9 mouse cellular contexts compared by ENCODE assay signal in genomic region chr15:103322396-103322795, GRCm38 (mm10). TPM values are rescaled to one million over a fixed set of nuclear protein-coding genes. Genes with fewer than 3 reads are reported as not detected.
DNase-seq lines count a peak whose midpoint lies in the region; ATAC-seq and TF ChIP-seq lines count a peak whose summit lies in the region.
"Had no signal": no experiment of that assay in that cellular context is flagged by ENCODE, and none has a peak within 500 bp of the region (broad histone marks: within the 10 kb centered on the region; RNA-seq: fewer than 3 reads in every experiment).

No protein-coding gene starts in this region.

- no peak overlapping the region for H3K27ac ChIP-seq in kidney, postnatal 0 days
- no peak overlapping the region; the same call in 1 of the 2 replicates for H3K27ac ChIP-seq in embryonic facial prominence, embryonic 15.5 days (replicated peaks)
- no peak overlapping the region for H3K27ac ChIP-seq in intestine, embryonic 15.5 days

- TF ChIP-seq CTCF in kidney, postnatal 0 days (IDR thresholded peaks at IDR 0.05; ENCODE audit: low read depth): no peak

- no peaks in the 10 kb centered on the region for H3K9me3 ChIP-seq in kidney, postnatal 0 days (replicated peaks; ENCODE audit: low read length)
- H3K9me3 ChIP-seq in embryonic facial prominence, embryonic 15.5 days (replicated peaks): no peaks in the 10 kb centered on the region
- no peaks in the 10 kb centered on the region for H3K9me3 ChIP-seq in intestine, embryonic 15.5 days

- H3K9ac ChIP-seq in kidney, postnatal 0 days (ENCODE audit: low read depth, low read length): peak overlapping the region; percentile 86
- peak overlapping the region; percentile 73; the same call in 1 of the 2 replicates for H3K9ac ChIP-seq in embryonic facial prominence, embryonic 15.5 days
- H3K9ac ChIP-seq in intestine, embryonic 15.5 days: peak overlapping the region; percentile 70; the same call in 1 of the 2 replicates

- 52% methylated on average over 4 of the region's 4 CpGs for WGBS in kidney, postnatal 0 days
- 43% methylated on average over 4 of the region's 4 CpGs for WGBS in embryonic facial prominence, embryonic 15.5 days
- WGBS in intestine, embryonic 15.5 days: 49% methylated on average over 4 of the region's 4 CpGs

- no peak for TF ChIP-seq POLR2A in myocyte (IDR thresholded peaks at IDR 0.05; ENCODE audit: insufficient read length, low read depth)

- peak overlapping the region; percentile 69 for H3K4me2 ChIP-seq in kidney, postnatal 0 days (ENCODE audit: low read length)
- H3K4me2 ChIP-seq in embryonic facial prominence, embryonic 15.5 days (replicated peaks): peak overlapping the region; percentile 93
- peak overlapping the region; percentile 93 for H3K4me2 ChIP-seq in intestine, embryonic 15.5 days (replicated peaks)
- H3K4me2 ChIP-seq in myocyte (ENCODE audit: low read depth): peak overlapping the region; percentile 96

- intact Hi-C loops in left cerebral cortex, postnatal 4 days (cut with DNase I): no loop called here

- peak overlapping the region; percentile 37 for H3ac ChIP-seq in myocyte (ENCODE audit: control insufficient read depth, insufficient read length)

- H3K79me2 ChIP-seq in myocyte (ENCODE audit: control insufficient read depth, insufficient read depth): no peaks in the 10 kb centered on the region

- no peaks in the 10 kb centered on the region for H3K27me3 ChIP-seq in kidney, postnatal 0 days (ENCODE audit: insufficient read depth, low read length)
- H3K27me3 ChIP-seq in embryonic facial prominence, embryonic 15.5 days: no peaks in the 10 kb centered on the region
- no peaks in the 10 kb centered on the region for H3K27me3 ChIP-seq in intestine, embryonic 15.5 days (replicated peaks)
- H3K27me3 ChIP-seq in myocyte (ENCODE audit: control insufficient read depth, insufficient read depth, insufficient read length): no peaks in the 10 kb centered on the region

- H3K36me3 ChIP-seq in kidney, postnatal 0 days (ENCODE audit: insufficient read depth, low read length): peaks cover 6% of the 10 kb centered on the region; the same call in 1 of the 2 replicates
- peaks cover 13% of the 10 kb centered on the region for H3K36me3 ChIP-seq in embryonic facial prominence, embryonic 15.5 days
- no peaks in the 10 kb centered on the region for H3K36me3 ChIP-seq in intestine, embryonic 15.5 days
- H3K36me3 ChIP-seq in myocyte (ENCODE audit: control insufficient read depth, insufficient read depth): no peaks in the 10 kb centered on the region

- peak overlapping the region; percentile 75 for H3K4me3 ChIP-seq in kidney, postnatal 0 days (replicated peaks; ENCODE audit: low read depth, low read length)
- H3K4me3 ChIP-seq in embryonic facial prominence, embryonic 15.5 days (replicated peaks): peak overlapping the region; percentile 69
- peak overlapping the region; percentile 71 for H3K4me3 ChIP-seq in intestine, embryonic 15.5 days (replicated peaks)
- peak overlapping the region; percentile 41 for H3K4me3 ChIP-seq in myocyte

- no peak for DNase-seq in kidney, postnatal 0 days (ENCODE audit: low spot score)
- no peak for DNase-seq in kidney, adult 8-10 months
- no peak for DNase-seq in left cerebral cortex, postnatal 4 days
- no peak for DNase-seq in right cerebral cortex, postnatal 14 days
- DNase-seq in left cerebral cortex, adult 18-20 months (ENCODE audit: low spot score in 2 of 2): no peak

- peaks cover 8% of the 10 kb centered on the region; the same call in 1 of the 2 replicates for H3K4me1 ChIP-seq in kidney, postnatal 0 days (replicated peaks; ENCODE audit: insufficient read depth, low read length)
- H3K4me1 ChIP-seq in embryonic facial prominence, embryonic 15.5 days: peaks cover 42% of the 10 kb centered on the region
- H3K4me1 ChIP-seq in intestine, embryonic 15.5 days (replicated peaks): peaks cover 26% of the 10 kb centered on the region

- no peak for ATAC-seq in kidney, postnatal 0 days (replicated peaks; ENCODE audit: low FRiP score, low read depth)
- ATAC-seq in embryonic facial prominence, embryonic 15.5 days (ENCODE audit: insufficient number of reproducible peaks, low FRiP score, low TSS enrichment, low read depth): no peak
- no peak for ATAC-seq in intestine, embryonic 15.5 days

TF ChIP-seq in myocyte, 11 proteins besides CTCF, POLR2A, EP300 and RAD21:
- TF ChIP-seq TCF3 (IDR thresholded peaks at IDR 0.05; ENCODE audit: insufficient read length, low read depth) (no peak), MYOD1 (IDR thresholded peaks at IDR 0.05; ENCODE audit: control insufficient read depth in 1 of 3, insufficient read length in 2 of 3, low read depth in 2 of 3) (no peak), CEBPB (IDR thresholded peaks at IDR 0.05; ENCODE audit: insufficient read depth, poor library complexity, severe bottlenecking) (no peak), TCF12 (IDR thresholded peaks at IDR 0.05; ENCODE audit: insufficient read depth, poor library complexity, severe bottlenecking) (no peak), MYOG (IDR thresholded peaks at IDR 0.05; ENCODE audit: control insufficient read depth in 1 of 3, insufficient read depth in 1 of 3, insufficient read length in 2 of 3, low read depth in 2 of 3) (no peak), USF1 (IDR thresholded peaks at IDR 0.05; ENCODE audit: low read depth) (no peak), E2F4 (IDR thresholded peaks at IDR 0.05; ENCODE audit: insufficient read depth) (no peak), REST (IDR thresholded peaks at IDR 0.05; ENCODE audit: insufficient read depth, insufficient read length) (no peak), POLR2AphosphoS2 (IDR thresholded peaks at IDR 0.05; ENCODE audit: insufficient read length, low read depth) (no peak), MAX (IDR thresholded peaks at IDR 0.05; ENCODE audit: low read depth) (no peak), SRF (IDR thresholded peaks at IDR 0.05; ENCODE audit: control insufficient read depth, insufficient read length, low read depth) (no peak)

RNA-seq across cellular contexts. Expression of gene Gpr84, which starts 12.0 kb away (rescaled TPM):
- polyA plus RNA-seq in kidney, postnatal 0 days (2015; fragmentation: Nextera tagmentation; extraction: Ambion mirVana): 0.47 and 0.65 TPM in 2 replicates
- 0.50 and 0.73 TPM in 2 replicates for polyA plus RNA-seq in embryonic facial prominence, embryonic 15.5 days (2015; fragmentation: Nextera tagmentation; extraction: Ambion mirVana)
- 0.20 and 0.29 TPM in 2 replicates for polyA plus RNA-seq in intestine, embryonic 15.5 days (2015; fragmentation: Nextera tagmentation; extraction: Ambion mirVana)
- polyA plus RNA-seq in myocyte (2012; fragmentation: generic; extraction: Trizol): 0.05 TPM
- total RNA-seq in left cerebral cortex, postnatal 4 days (2021): under 1 TPM; 0.44 to 0.46 TPM
- 1 to 10 TPM in 1 of 2 experiments, under 1 TPM in 1; 0.42 to 1.0 TPM for total RNA-seq in left cerebral cortex, adult 18-20 months (2021)
- polyA plus RNA-seq: erythroblast, embryonic 14.5 days had no signal

RNA-seq across cellular contexts. Expression of gene Zfp385a, which starts 17.5 kb away (rescaled TPM):
- 11.3 and 11.8 TPM in 2 replicates for polyA plus RNA-seq in kidney, postnatal 0 days (2015; fragmentation: Nextera tagmentation; extraction: Ambion mirVana)
- polyA plus RNA-seq in embryonic facial prominence, embryonic 15.5 days (2015; fragmentation: Nextera tagmentation; extraction: Ambion mirVana): 16.1 and 18.9 TPM in 2 replicates
- polyA plus RNA-seq in intestine, embryonic 15.5 days (2015; fragmentation: Nextera tagmentation; extraction: Ambion mirVana): 5.6 TPM in 2 replicates
- 35.6 TPM for polyA plus RNA-seq in myocyte (2012; fragmentation: generic; extraction: Trizol)
- total RNA-seq in left cerebral cortex, postnatal 4 days (2021): 10 to 100 TPM; 47.8 to 52.7 TPM
- total RNA-seq in left cerebral cortex, adult 18-20 months (2021): 10 to 100 TPM; 72.0 to 79.3 TPM

RNA-seq across cellular contexts. Expression of gene Itga5, which starts 44.2 kb away (rescaled TPM):
- polyA plus RNA-seq in kidney, postnatal 0 days (2015; fragmentation: Nextera tagmentation; extraction: Ambion mirVana): 19.4 and 22.0 TPM in 2 replicates
- 51.2 and 52.2 TPM in 2 replicates for polyA plus RNA-seq in embryonic facial prominence, embryonic 15.5 days (2015; fragmentation: Nextera tagmentation; extraction: Ambion mirVana)
- 44.8 and 45.5 TPM in 2 replicates for polyA plus RNA-seq in intestine, embryonic 15.5 days (2015; fragmentation: Nextera tagmentation; extraction: Ambion mirVana)
- polyA plus RNA-seq in myocyte (2012; fragmentation: generic; extraction: Trizol): 162 TPM
- total RNA-seq in left cerebral cortex, postnatal 4 days (2021): 1 to 10 TPM; 7.4 to 7.6 TPM
- total RNA-seq in left cerebral cortex, adult 18-20 months (2021): 1 to 10 TPM; 2.6 to 3.9 TPM

RNA-seq across cellular contexts. Expression of gene Copz1, which starts 49.9 kb away (rescaled TPM):
- polyA plus RNA-seq in kidney, postnatal 0 days (2015; fragmentation: Nextera tagmentation; extraction: Ambion mirVana): 237 and 263 TPM in 2 replicates
- polyA plus RNA-seq in embryonic facial prominence, embryonic 15.5 days (2015; fragmentation: Nextera tagmentation; extraction: Ambion mirVana): 264 and 279 TPM in 2 replicates
- 259 and 262 TPM in 2 replicates for polyA plus RNA-seq in intestine, embryonic 15.5 days (2015; fragmentation: Nextera tagmentation; extraction: Ambion mirVana)
- polyA plus RNA-seq in myocyte (2012; fragmentation: generic; extraction: Trizol): 172 TPM
- 100 to 1,000 TPM; 105 to 107 TPM for total RNA-seq in left cerebral cortex, postnatal 4 days (2021)
- total RNA-seq in left cerebral cortex, adult 18-20 months (2021): 10 to 100 TPM; 93.5 to 97.5 TPM
